In genomic region chr16:52033381-52034315, GRCm38 (mm10) we compare ENCODE assay signal across 10 mouse cellular contexts. TPM values are rescaled to one million over a fixed set of nuclear protein-coding genes. Genes with fewer than 3 reads are reported as not detected.
DNase-seq lines count a peak whose midpoint lies in the region; ATAC-seq and TF ChIP-seq lines count a peak whose summit lies in the region.
"Had no signal": no experiment of that assay in that cellular context is flagged by ENCODE, and none has a peak within 500 bp of the region (broad histone marks: within the 10 kb centered on the region; RNA-seq: fewer than 3 reads in every experiment).

No protein-coding gene starts in this region.

- H3K36me3 ChIP-seq in kidney, postnatal 0 days (ENCODE audit: insufficient read depth, low read length): peaks cover 5% of the 10 kb centered on the region; the same call in 1 of the 2 replicates
- peaks cover 5% of the 10 kb centered on the region for H3K36me3 ChIP-seq in embryonic facial prominence, embryonic 15.5 days
- 0 out of 2 replicates have a peak, but pooled peaks cover 2% of the 10 kb centered on the region for H3K36me3 ChIP-seq in hindbrain, embryonic 16.5 days (ENCODE audit: control insufficient read depth, insufficient read depth, low read length)
- H3K36me3 ChIP-seq in neural tube, embryonic 13.5 days: peaks cover 14% of the 10 kb centered on the region; the same call in 1 of the 2 replicates

- 93% methylated on average over 4 of the region's 4 CpGs for WGBS in kidney, postnatal 0 days
- WGBS in embryonic facial prominence, embryonic 15.5 days: 81% methylated on average over 4 of the region's 4 CpGs
- WGBS in hindbrain, embryonic 16.5 days: 86% methylated on average over 4 of the region's 4 CpGs
- WGBS in neural tube, embryonic 13.5 days: 88% methylated on average over 4 of the region's 4 CpGs

- peaks cover 7% of the 10 kb centered on the region; the same call in 1 of the 2 replicates for H3K4me1 ChIP-seq in kidney, postnatal 0 days (replicated peaks; ENCODE audit: insufficient read depth, low read length)
- peaks cover 23% of the 10 kb centered on the region for H3K4me1 ChIP-seq in embryonic facial prominence, embryonic 15.5 days
- peaks cover 19% of the 10 kb centered on the region for H3K4me1 ChIP-seq in hindbrain, embryonic 16.5 days (ENCODE audit: control insufficient read depth, insufficient read depth, low read depth, low read length)
- H3K4me1 ChIP-seq in neural tube, embryonic 13.5 days (replicated peaks): peaks cover 59% of the 10 kb centered on the region

- H3K27ac ChIP-seq in kidney, postnatal 0 days: no peak overlapping the region
- H3K27ac ChIP-seq in embryonic facial prominence, embryonic 15.5 days (replicated peaks): no peak overlapping the region
- no peak overlapping the region for H3K27ac ChIP-seq in hindbrain, embryonic 16.5 days (ENCODE audit: low read depth, low read length)
- H3K27ac ChIP-seq in neural tube, embryonic 13.5 days (replicated peaks): no peak overlapping the region

- H3K4me2 ChIP-seq in kidney, postnatal 0 days (ENCODE audit: low read length): peak overlapping the region; percentile 65
- peak overlapping the region; percentile 50 for H3K4me2 ChIP-seq in embryonic facial prominence, embryonic 15.5 days (replicated peaks)
- peak overlapping the region; percentile 65 for H3K4me2 ChIP-seq in hindbrain, embryonic 16.5 days (ENCODE audit: low read length)
- peak overlapping the region; percentile 73 for H3K4me2 ChIP-seq in neural tube, embryonic 13.5 days

- TF ChIP-seq CTCF in kidney, postnatal 0 days (IDR thresholded peaks at IDR 0.05; ENCODE audit: low read depth): no peak

- peak overlapping the region; percentile 91; the same call in 1 of the 2 replicates for H3K4me3 ChIP-seq in kidney, postnatal 0 days (replicated peaks; ENCODE audit: low read depth, low read length)
- H3K4me3 ChIP-seq in embryonic facial prominence, embryonic 15.5 days (replicated peaks): peak overlapping the region; percentile 91
- H3K4me3 ChIP-seq in hindbrain, embryonic 16.5 days (ENCODE audit: low read length): peak overlapping the region; percentile 72
- peak overlapping the region; percentile 97 for H3K4me3 ChIP-seq in neural tube, embryonic 13.5 days

- H3K9ac ChIP-seq in kidney, postnatal 0 days (ENCODE audit: low read depth, low read length): no peak overlapping the region
- H3K9ac ChIP-seq in embryonic facial prominence, embryonic 15.5 days: no peak overlapping the region
- H3K9ac ChIP-seq in hindbrain, embryonic 16.5 days (ENCODE audit: low read depth, low read length): no peak overlapping the region
- no peak overlapping the region for H3K9ac ChIP-seq in neural tube, embryonic 13.5 days

- H3K9me3 ChIP-seq in kidney, postnatal 0 days (replicated peaks; ENCODE audit: low read length): no peaks in the 10 kb centered on the region
- no peaks in the 10 kb centered on the region for H3K9me3 ChIP-seq in embryonic facial prominence, embryonic 15.5 days (replicated peaks)
- H3K9me3 ChIP-seq in hindbrain, embryonic 16.5 days (ENCODE audit: control insufficient read depth, low read length): no peaks in the 10 kb centered on the region
- H3K9me3 ChIP-seq in neural tube, embryonic 13.5 days: no peaks in the 10 kb centered on the region
- H3K9me3 ChIP-seq: megakaryocyte, embryonic 14.5 days had no signal

- no peak for ATAC-seq in kidney, postnatal 0 days (replicated peaks; ENCODE audit: low FRiP score, low read depth)
- no peak for ATAC-seq in embryonic facial prominence, embryonic 15.5 days (ENCODE audit: insufficient number of reproducible peaks, low FRiP score, low TSS enrichment, low read depth)
- ATAC-seq in hindbrain, embryonic 16.5 days: no peak
- no peak for ATAC-seq in neural tube, embryonic 13.5 days (ENCODE audit: low read depth)
- ATAC-seq in erythroid progenitor cell, adult 5-6 weeks (replicated peaks; ENCODE audit: low FRiP score, poor library complexity, severe bottlenecking): no peak
- ATAC-seq: Patski had no signal

- H3K27me3 ChIP-seq in kidney, postnatal 0 days (ENCODE audit: insufficient read depth, low read length): no peaks in the 10 kb centered on the region
- no peaks in the 10 kb centered on the region for H3K27me3 ChIP-seq in embryonic facial prominence, embryonic 15.5 days
- H3K27me3 ChIP-seq in hindbrain, embryonic 16.5 days (replicated peaks; ENCODE audit: control insufficient read depth, insufficient read depth, low read length): no peaks in the 10 kb centered on the region
- no peaks in the 10 kb centered on the region for H3K27me3 ChIP-seq in neural tube, embryonic 13.5 days
- H3K27me3 ChIP-seq: megakaryocyte, embryonic 14.5 days; Patski had no signal

- no peak for DNase-seq in kidney, postnatal 0 days (ENCODE audit: low spot score)
- DNase-seq in kidney, adult 11 months: no peak
- DNase-seq in layer of hippocampus, postnatal 10 days (ENCODE audit: low spot score in 2 of 2): no peak
- DNase-seq in adrenal gland, adult 8-10 months: no peak

RNA-seq across cellular contexts. Expression of gene Cblb, which starts 2.6 kb away (rescaled TPM):
- polyA plus RNA-seq in kidney, postnatal 0 days (2015; fragmentation: Nextera tagmentation; extraction: Ambion mirVana): 7.1 and 7.6 TPM in 2 replicates
- polyA plus RNA-seq in embryonic facial prominence, embryonic 15.5 days (2015; fragmentation: Nextera tagmentation; extraction: Ambion mirVana): 14.1 and 15.5 TPM in 2 replicates
- polyA plus RNA-seq in hindbrain, embryonic 16.5 days (2015; fragmentation: Nextera tagmentation; extraction: Ambion mirVana): 8.0 and 11.3 TPM in 2 replicates
- polyA plus RNA-seq in neural tube, embryonic 13.5 days (2015; fragmentation: Nextera tagmentation; extraction: Ambion mirVana): 16.8 and 20.1 TPM in 2 replicates
- total RNA-seq in erythroid progenitor cell, adult 5-6 weeks (2015; ENCODE audit: low replicate concordance): 14.3 and 17.3 TPM in 2 replicates
- 5.4 and 7.8 TPM in 2 replicates for total RNA-seq in erythroid progenitor cell, adult 5-6 weeks (2017; ENCODE audit: low replicate concordance)
- total RNA-seq in layer of hippocampus, postnatal 10 days (2021): 10 to 100 TPM; 28.0 to 31.3 TPM
- 10 to 100 TPM; 26.2 to 49.9 (median 36.7) TPM for total RNA-seq in adrenal gland, adult 8-10 months (2022)
